Mouse (Mus musculus) CD4-positive, CD25-positive, alpha-beta regulatory T cell, adult 2 months (primary cell): ENCODE data around the gene Ttc28.

ENCODE experiments used
- DNase-seq: peaks from one replicate; pipeline ENCODE4 v3.0.0-alpha.2; 2012; ENCODE audit warnings: low read depth, low spot score

Gene Ttc28

DNA sequence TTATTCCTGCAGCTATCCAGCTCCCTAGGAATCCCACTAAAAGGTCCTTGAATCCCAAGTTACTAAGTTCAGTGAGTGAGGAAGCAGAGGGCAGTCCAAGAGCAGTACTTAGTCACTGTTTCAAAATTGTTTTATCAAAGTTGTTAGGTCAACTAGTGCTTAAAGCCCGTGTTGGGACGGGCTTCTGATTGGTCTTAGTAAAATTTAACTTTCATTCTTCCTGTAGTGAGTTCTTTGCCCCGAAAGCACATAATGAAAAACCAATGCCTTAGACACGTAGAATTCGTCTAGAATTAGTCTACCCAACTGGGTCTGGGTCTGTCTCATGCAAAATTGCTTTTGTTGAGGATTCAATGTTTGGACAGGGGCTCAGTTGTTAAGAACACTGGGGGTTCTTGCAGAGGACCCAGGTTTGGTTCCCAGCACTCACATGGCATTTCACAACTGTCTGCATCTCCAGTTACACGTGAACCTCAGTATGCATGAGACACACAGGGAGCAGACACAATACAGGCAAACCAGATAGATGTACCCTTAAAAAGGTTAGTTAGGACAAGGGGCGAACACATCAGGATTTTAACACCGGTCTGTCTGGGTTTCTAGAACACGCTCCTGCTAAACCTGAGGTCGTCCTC is 450.3 kb downstream of the Ttc28 start:
- DNase-seq: no peak

DNA sequence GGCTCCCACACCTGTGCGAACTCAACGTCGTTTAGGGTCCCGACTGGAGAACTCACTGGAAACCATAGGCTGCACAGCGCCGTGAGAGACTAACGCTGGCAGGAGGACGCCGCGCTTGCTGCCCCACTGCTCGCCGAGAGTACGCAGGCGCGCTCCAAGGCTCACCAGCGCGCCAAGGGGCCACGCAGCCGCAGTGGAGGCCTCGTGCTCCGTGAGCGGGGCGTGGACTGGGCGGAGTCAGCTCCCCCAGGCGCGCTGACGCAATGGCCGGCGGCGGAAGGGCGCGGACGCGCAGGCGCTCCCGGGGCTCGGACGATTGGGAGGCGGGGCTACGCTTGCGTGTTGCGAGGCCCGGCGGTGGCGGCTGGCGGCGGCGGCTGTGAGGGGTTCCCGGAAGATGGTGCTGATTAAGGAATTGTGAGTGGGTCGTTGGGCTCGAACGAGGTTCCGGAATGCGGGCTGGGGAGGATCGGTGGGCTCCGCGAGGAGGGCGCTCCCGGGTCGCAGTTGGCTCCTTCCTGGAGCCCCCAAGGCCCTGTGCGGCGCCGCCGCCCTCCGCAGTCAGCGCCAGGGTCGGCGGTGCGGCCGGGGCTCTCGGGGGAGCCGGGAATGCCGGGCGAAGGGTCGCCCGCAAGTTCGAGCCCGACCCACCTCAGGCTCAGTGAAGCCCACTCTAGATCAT is 451.0 kb downstream of the Ttc28 start, which contains the start of gene Pitpnb:
Gene Pitpnb (plus strand): TSS at position 347 of the 682 bp plus-strand sequence.
- DNase-seq: peak; percentile 100

DNA sequence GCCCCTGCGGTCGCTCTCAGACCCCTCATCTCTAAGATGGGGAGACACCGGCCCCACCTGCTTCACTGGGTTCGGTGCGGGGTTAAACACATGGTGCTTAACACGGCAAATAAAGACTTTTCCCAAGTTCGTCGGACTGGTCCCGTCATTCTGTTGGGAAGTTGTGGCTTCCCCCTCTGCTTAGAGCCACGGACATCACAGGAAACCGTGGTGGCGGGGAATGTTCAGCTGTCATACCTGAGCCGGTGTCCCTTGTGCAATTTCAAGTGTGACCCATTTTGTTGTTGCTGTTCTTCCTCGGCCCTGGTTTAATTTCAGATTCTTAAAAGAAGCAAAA is 451.5 kb downstream of the Ttc28 start:
- peak; percentile 53 for DNase-seq

- no peak for DNase-seq
Observed at GRCm38 (mm10) chr5:111335939-111336691, 456.5 kb downstream of the Ttc28 start.
